Mouse (Mus musculus): ENCODE data around the gene Olfr689. TPM values are rescaled to one million over a fixed set of nuclear protein-coding genes. Genes with fewer than 3 reads are reported as not detected.
"Not testable (repeated sequence)": the region's sequence is repeated elsewhere in the genome, so short reads cannot be mapped to it uniquely, and the experiment has no call there.

Gene Olfr689
- polyA plus RNA-seq (2015; fragmentation: Nextera tagmentation; extraction: Ambion mirVana): 0.19 TPM in 1 of 2 replicates, not detected in the other

GRCm38 (mm10) chr7:105310865-105311264, at the start of gene Olfr689:
TSS of gene Olfr689 (plus strand) at chr7:105311165.
- Histone ChIP-seq H3K9me3 (replicated peaks; ENCODE audit: control insufficient read depth, low read length, poor library complexity, severe bottlenecking) (no peaks in the 10 kb centered on the region), H3K9ac (ENCODE audit: low read depth, low read length) (no peak within 1 kb of the TSS), H3K4me2 (ENCODE audit: low read length) (no peak within 1 kb of the TSS), H3K27ac (ENCODE audit: low read length) (no peak within 1 kb of the TSS), H3K4me3 (ENCODE audit: low read depth, low read length) (no peak within 1 kb of the TSS), H3K4me1 (ENCODE audit: control insufficient read depth, insufficient read depth, low read length) (no peaks in the 10 kb centered on the region), H3K27me3 (ENCODE audit: control insufficient read depth, insufficient read depth, low read depth, low read length) (no peaks in the 10 kb centered on the region), H3K36me3 (ENCODE audit: control insufficient read depth, insufficient read depth, low read length) (no peaks in the 10 kb centered on the region)
- ATAC-seq: no peak
- 87% methylated on average over 1 of the region's 1 CpGs for WGBS

- Histone ChIP-seq H3K27me3 (ENCODE audit: control insufficient read depth, insufficient read depth, low read depth, low read length) (no peaks in the 10 kb centered on the region), H3K9ac (ENCODE audit: low read depth, low read length) (no peak overlapping the region), H3K4me2 (ENCODE audit: low read length) (no peak overlapping the region), H3K36me3 (ENCODE audit: control insufficient read depth, insufficient read depth, low read length) (no peaks in the 10 kb centered on the region), H3K4me3 (ENCODE audit: low read depth, low read length) (no peak overlapping the region), H3K27ac (ENCODE audit: low read length) (no peak overlapping the region), H3K4me1 (ENCODE audit: control insufficient read depth, insufficient read depth, low read length) (no peaks in the 10 kb centered on the region), H3K9me3 (replicated peaks; ENCODE audit: control insufficient read depth, low read length, poor library complexity, severe bottlenecking) (no peaks in the 10 kb centered on the region)
- ATAC-seq: no peak
- 58% methylated on average over 7 of the region's 7 CpGs for WGBS
These were observed 38.5 kb upstream of the Olfr689 start for GRCm38 (mm10) chr7:105272426-105272825.

GRCm38 (mm10) chr7:105287795-105288194, 23.2 kb upstream of the Olfr689 start, which contains the start of gene Olfr688:
TSS of gene Olfr688 (plus strand) at chr7:105288095.
- no peaks in the 10 kb centered on the region for H3K36me3 ChIP-seq (ENCODE audit: control insufficient read depth, insufficient read depth, low read length)
- H3K4me2 ChIP-seq (ENCODE audit: low read length): no peak within 1 kb of the TSS
- WGBS: 80% methylated on average over 6 of the region's 6 CpGs
- no peak for ATAC-seq
- no peak within 1 kb of the TSS for H3K27ac ChIP-seq (ENCODE audit: low read length)
- no peak within 1 kb of the TSS for H3K4me3 ChIP-seq (ENCODE audit: low read depth, low read length)
- no peak within 1 kb of the TSS for H3K9ac ChIP-seq (ENCODE audit: low read depth, low read length)
- H3K27me3 ChIP-seq (ENCODE audit: control insufficient read depth, insufficient read depth, low read depth, low read length): no peaks in the 10 kb centered on the region
- H3K4me1 ChIP-seq (ENCODE audit: control insufficient read depth, insufficient read depth, low read length): no peaks in the 10 kb centered on the region
- H3K9me3 ChIP-seq (replicated peaks; ENCODE audit: control insufficient read depth, low read length, poor library complexity, severe bottlenecking): no peaks in the 10 kb centered on the region

- no peaks in the 10 kb centered on the region for H3K9me3 ChIP-seq (replicated peaks; ENCODE audit: control insufficient read depth, low read length, poor library complexity, severe bottlenecking)
- no peaks in the 10 kb centered on the region for H3K36me3 ChIP-seq (ENCODE audit: control insufficient read depth, insufficient read depth, low read length)
- H3K4me2 ChIP-seq (ENCODE audit: low read length): no peak overlapping the region
- no peak overlapping the region for H3K4me3 ChIP-seq (ENCODE audit: low read depth, low read length)
- no peak for ATAC-seq
- no peak overlapping the region for H3K9ac ChIP-seq (ENCODE audit: low read depth, low read length)
- H3K4me1 ChIP-seq (ENCODE audit: control insufficient read depth, insufficient read depth, low read length): no peaks in the 10 kb centered on the region
- no peak overlapping the region for H3K27ac ChIP-seq (ENCODE audit: low read length)
- H3K27me3 ChIP-seq (ENCODE audit: control insufficient read depth, insufficient read depth, low read depth, low read length): no peaks in the 10 kb centered on the region
These were observed 20.9 kb upstream of the Olfr689 start for GRCm38 (mm10) chr7:105290051-105290450.

- no peaks in the 10 kb centered on the region for H3K27me3 ChIP-seq (ENCODE audit: control insufficient read depth, insufficient read depth, low read depth, low read length)
- H3K9me3 ChIP-seq (replicated peaks; ENCODE audit: control insufficient read depth, low read length, poor library complexity, severe bottlenecking): no peaks in the 10 kb centered on the region
These were observed 14.3 kb downstream of the Olfr689 start for GRCm38 (mm10) chr7:105325302-105325701.

GRCm38 (mm10) chr7:105334004-105334403, 23.0 kb downstream of the Olfr689 start, which contains the start of gene Olfr690:
TSS of gene Olfr690 (minus strand) at chr7:105334104.
- no peaks in the 10 kb centered on the region for H3K9me3 ChIP-seq (replicated peaks; ENCODE audit: control insufficient read depth, low read length, poor library complexity, severe bottlenecking)

More at GRCm38 (mm10) chr7:105325302-105325701, 14.3 kb downstream of the Olfr689 start:
- WGBS: 70% methylated on average over 2 of the region's 2 CpGs
- no peaks in the 10 kb centered on the region for H3K36me3 ChIP-seq (ENCODE audit: control insufficient read depth, insufficient read depth, low read length)
- no peak overlapping the region for H3K4me2 ChIP-seq (ENCODE audit: low read length)
- H3K9ac ChIP-seq (ENCODE audit: low read depth, low read length): no peak overlapping the region
- H3K27ac ChIP-seq (ENCODE audit: low read length): no peak overlapping the region
- no peak overlapping the region for H3K4me3 ChIP-seq (ENCODE audit: low read depth, low read length)
- H3K4me1 ChIP-seq (ENCODE audit: control insufficient read depth, insufficient read depth, low read length): no peaks in the 10 kb centered on the region
- ATAC-seq: no peak

GRCm38 (mm10) chr7:105342170-105342569, 31.2 kb downstream of the Olfr689 start, which contains the start of gene Olfr691:
TSS of gene Olfr691 (minus strand) at chr7:105342270.
- 67% methylated on average over 1 of the region's 1 CpGs for WGBS
- Histone ChIP-seq H3K4me1 (ENCODE audit: control insufficient read depth, insufficient read depth, low read length) (no peaks in the 10 kb centered on the region), H3K27me3 (ENCODE audit: control insufficient read depth, insufficient read depth, low read depth, low read length) (no peaks in the 10 kb centered on the region), H3K27ac (ENCODE audit: low read length) (no peak within 1 kb of the TSS), H3K36me3 (ENCODE audit: control insufficient read depth, insufficient read depth, low read length) (no peaks in the 10 kb centered on the region), H3K4me3 (ENCODE audit: low read depth, low read length) (no peak within 1 kb of the TSS), H3K4me2 (ENCODE audit: low read length) (no peak within 1 kb of the TSS), H3K9me3 (replicated peaks; ENCODE audit: control insufficient read depth, low read length, poor library complexity, severe bottlenecking) (no peaks in the 10 kb centered on the region), H3K9ac (ENCODE audit: low read depth, low read length) (no peak within 1 kb of the TSS)
- ATAC-seq: no peak; the same call in 1 of the 2 replicates

More at GRCm38 (mm10) chr7:105334004-105334403, 23.0 kb downstream of the Olfr689 start, which contains the start of gene Olfr690:
- no peaks in the 10 kb centered on the region for H3K4me1 ChIP-seq (ENCODE audit: control insufficient read depth, insufficient read depth, low read length)
- no peak for ATAC-seq
- no peak within 1 kb of the TSS for H3K9ac ChIP-seq (ENCODE audit: low read depth, low read length)
- WGBS: 74% methylated on average over 1 of the region's 1 CpGs
- no peaks in the 10 kb centered on the region for H3K36me3 ChIP-seq (ENCODE audit: control insufficient read depth, insufficient read depth, low read length)
- no peak within 1 kb of the TSS for H3K4me3 ChIP-seq (ENCODE audit: low read depth, low read length)
- no peak within 1 kb of the TSS for H3K4me2 ChIP-seq (ENCODE audit: low read length)
- no peaks in the 10 kb centered on the region for H3K27me3 ChIP-seq (ENCODE audit: control insufficient read depth, insufficient read depth, low read depth, low read length)
- no peak within 1 kb of the TSS for H3K27ac ChIP-seq (ENCODE audit: low read length)

GRCm38 (mm10) chr7:105342752-105343151, 31.8 kb downstream of the Olfr689 start:
- no peaks in the 10 kb centered on the region for H3K9me3 ChIP-seq (replicated peaks; ENCODE audit: control insufficient read depth, low read length, poor library complexity, severe bottlenecking)
- H3K4me3 ChIP-seq (ENCODE audit: low read depth, low read length): no peak overlapping the region
- no peaks in the 10 kb centered on the region for H3K36me3 ChIP-seq (ENCODE audit: control insufficient read depth, insufficient read depth, low read length)
- H3K4me1 ChIP-seq (ENCODE audit: control insufficient read depth, insufficient read depth, low read length): no peaks in the 10 kb centered on the region
- no peak overlapping the region for H3K9ac ChIP-seq (ENCODE audit: low read depth, low read length)
- H3K27me3 ChIP-seq (ENCODE audit: control insufficient read depth, insufficient read depth, low read depth, low read length): no peaks in the 10 kb centered on the region
- no peak overlapping the region for H3K4me2 ChIP-seq (ENCODE audit: low read length)
- ATAC-seq: peak; percentile 82
- H3K27ac ChIP-seq (ENCODE audit: low read length): no peak overlapping the region
- WGBS: 63% methylated on average over 2 of the region's 2 CpGs

GRCm38 (mm10) chr7:105356064-105356463, 45.1 kb downstream of the Olfr689 start:
- ATAC-seq; H3K9me3 ChIP-seq (replicated peaks; ENCODE audit: control insufficient read depth, low read length, poor library complexity, severe bottlenecking); H3K4me1 ChIP-seq (ENCODE audit: control insufficient read depth, insufficient read depth, low read length); H3K36me3 ChIP-seq (ENCODE audit: control insufficient read depth, insufficient read depth, low read length); H3K4me2 ChIP-seq (ENCODE audit: low read length); H3K27ac ChIP-seq (ENCODE audit: low read length); H3K4me3 ChIP-seq (ENCODE audit: low read depth, low read length); H3K9ac ChIP-seq (ENCODE audit: low read depth, low read length); H3K27me3 ChIP-seq (ENCODE audit: control insufficient read depth, insufficient read depth, low read depth, low read length): not testable (repeated sequence)
- no CpG with 5 or more reads among the region's 5 CpGs for WGBS

Measured in midbrain, embryonic 16.5 days (tissue).